Mouse (Mus musculus) MEL (cell line): ENCODE results near the gene Foxg1. TPM values are rescaled to one million over a fixed set of nuclear protein-coding genes. Genes with fewer than 3 reads are reported as not detected.

ENCODE experiments used
- DNase-seq: peaks from one replicate; pipeline ENCODE4 v3.0.0; 2011; ENCODE audit warnings: low read depth, low spot score
- H3K27ac ChIP-seq: 2 replicates; pipeline ENCODE4 v1.5.1; 2012; ENCODE audit warnings: low read depth, mild to moderate bottlenecking, control low read depth, low read length, moderate library complexity; ENCODE audit not compliant: control insufficient read depth
- H3K27me3 ChIP-seq, 2 experiments: fragments of 150-350 bp in 1 of 2; sonication (generic) in 1 of 2; 2 replicates each; pipeline ENCODE4 v1.6.1; 2012; ENCODE audit warnings: low read length in 2 of 2, mild to moderate bottlenecking in 2 of 2, improper control_type of control experiment in 1 of 2, moderate library complexity in 1 of 2; ENCODE audit not compliant: insufficient read depth in 2 of 2, control insufficient read depth in 1 of 2
- H3K36me3 ChIP-seq, 2 experiments: 2 replicates each; pipeline ENCODE4 v1.6.1; 2012 to 2014; ENCODE audit warnings: low read length in 2 of 2, improper control_type of control experiment in 1 of 2, inconsistent platforms in 1 of 2, mild to moderate bottlenecking in 1 of 2; ENCODE audit not compliant: insufficient read depth in 2 of 2, control insufficient read depth in 1 of 2
- H3K4me1 ChIP-seq, 2 experiments: fragments of 150-350 bp in 1 of 2; sonication (generic) in 1 of 2; 2 replicates each; pipeline ENCODE4 v1.6.1; 2012; ENCODE audit warnings: low read length in 2 of 2, improper control_type of control experiment in 1 of 2, mild to moderate bottlenecking in 1 of 2; ENCODE audit not compliant: insufficient read depth in 2 of 2, control insufficient read depth in 1 of 2
- H3K4me3 ChIP-seq, 2 experiments: fragments of 150-350 bp in 1 of 2; sonication (generic) in 1 of 2; 2 replicates each; pipeline ENCODE4 v1.5.1; 2012; ENCODE audit warnings: low read depth in 2 of 2, low read length in 2 of 2, mild to moderate bottlenecking in 2 of 2, moderate library complexity in 2 of 2, control low read depth in 1 of 2, improper control_type of control experiment in 1 of 2; ENCODE audit not compliant: control insufficient read depth in 1 of 2, insufficient read depth in 1 of 2
- H3K79me2 ChIP-seq: 2 replicates; pipeline ENCODE4 v1.6.1; 2012; ENCODE audit warnings: mild to moderate bottlenecking, low read length, moderate library complexity; ENCODE audit not compliant: control insufficient read depth, poor library complexity, insufficient read depth
- H3K9ac ChIP-seq: 2 replicates; pipeline ENCODE4 v1.6.1; 2012; ENCODE audit warnings: low read depth, mild to moderate bottlenecking, control low read depth, low read length, moderate library complexity; ENCODE audit not compliant: control insufficient read depth, poor library complexity, severe bottlenecking
- H3K9me3 ChIP-seq: fragments of 150-350 bp; sonication (generic); replicated peaks from 2 replicates; pipeline ENCODE4 v1.6.1; 2012; ENCODE audit warnings: mild to moderate bottlenecking, low read length, improper control_type of control experiment, moderate library complexity; ENCODE audit not compliant: insufficient read depth
- BHLHE40 ChIP-seq: IDR thresholded peaks from 2 replicates; pipeline ENCODE4 v1.6.1; 2012; ENCODE audit warnings: low read depth, mild to moderate bottlenecking, inconsistent platforms, low read length, improper control_type of control experiment, borderline replicate concordance
- CHD2 ChIP-seq: IDR thresholded peaks from 2 replicates; pipeline ENCODE4 v1.6.1; 2011; ENCODE audit warnings: low read length, improper control_type of control experiment
- CTCF ChIP-seq, 3 experiments: IDR thresholded peaks in 2 of 3; conservative IDR thresholded peaks in 1 of 3; 2 replicates each; pipeline ENCODE4 v1.5.1; 2011 to 2012; ENCODE audit warnings: low read length in 3 of 3, low read depth in 2 of 3, mild to moderate bottlenecking in 2 of 3, improper control_type of control experiment in 1 of 3, inconsistent platforms in 1 of 3, mixed read lengths in 1 of 3, moderate library complexity in 1 of 3; ENCODE audit not compliant: control insufficient read depth in 1 of 3, insufficient read depth in 1 of 3, poor library complexity in 1 of 3, severe bottlenecking in 1 of 3
- ELF1 ChIP-seq: IDR thresholded peaks from 2 replicates; pipeline ENCODE4 v1.6.1; 2014; ENCODE audit warnings: low read depth, mild to moderate bottlenecking, inconsistent platforms, low read length, improper control_type of control experiment, moderate library complexity
- EP300 ChIP-seq, 2 experiments: IDR thresholded peaks; 2 replicates each; pipeline ENCODE4 v1.6.1; 2011; ENCODE audit warnings: improper control_type of control experiment in 2 of 2, low read length in 2 of 2, low read depth in 1 of 2, mild to moderate bottlenecking in 1 of 2
- GATA1 ChIP-seq: IDR thresholded peaks from 2 replicates; pipeline ENCODE4 v1.6.1; 2011; ENCODE audit warnings: low read depth, low read length, improper control_type of control experiment
- MAX ChIP-seq: IDR thresholded peaks from 2 replicates; pipeline ENCODE4 v1.6.1; 2011; ENCODE audit warnings: low read length, improper control_type of control experiment
- MAZ ChIP-seq: IDR thresholded peaks from 2 replicates; pipeline ENCODE4 v1.6.1; 2012; ENCODE audit warnings: low read depth, mild to moderate bottlenecking, inconsistent platforms, low read length, improper control_type of control experiment
- MEF2A ChIP-seq: IDR thresholded peaks from 2 replicates; pipeline ENCODE4 v1.6.1; 2014; ENCODE audit warnings: low read depth, mild to moderate bottlenecking, inconsistent platforms, low read length, improper control_type of control experiment; ENCODE audit not compliant: poor library complexity, insufficient replicate concordance, severe bottlenecking; ENCODE audit errors: extremely low read depth
- MXI1 ChIP-seq: IDR thresholded peaks from 2 replicates; pipeline ENCODE4 v1.6.1; 2011; ENCODE audit warnings: mild to moderate bottlenecking, low read depth, low read length, improper control_type of control experiment
- NELFE ChIP-seq: IDR thresholded peaks from 2 replicates; pipeline ENCODE4 v1.6.1; 2011; ENCODE audit warnings: low read depth, low read length, improper control_type of control experiment
- NRF1 ChIP-seq: IDR thresholded peaks from 2 replicates; pipeline ENCODE4 v1.6.1; 2014; ENCODE audit warnings: low read depth, mild to moderate bottlenecking, inconsistent platforms, low read length, improper control_type of control experiment, moderate library complexity; ENCODE audit not compliant: poor library complexity, insufficient read depth, severe bottlenecking
- POLR2AphosphoS2 ChIP-seq: IDR thresholded peaks from 2 replicates; pipeline ENCODE4 v1.6.1; 2011; ENCODE audit warnings: low read length, improper control_type of control experiment
- RAD21 ChIP-seq: IDR thresholded peaks from 2 replicates; pipeline ENCODE4 v1.6.1; 2011; ENCODE audit warnings: mild to moderate bottlenecking, low read depth, low read length, improper control_type of control experiment
- TAL1 ChIP-seq: IDR thresholded peaks from 2 replicates; pipeline ENCODE4 v1.6.1; 2012; ENCODE audit warnings: mild to moderate bottlenecking, inconsistent platforms, low read length, moderate library complexity, mixed read lengths
- TBP ChIP-seq: IDR thresholded peaks from 2 replicates; pipeline ENCODE4 v1.8.0; 2011; ENCODE audit warnings: low read depth, low read length, improper control_type of control experiment
- UBTF ChIP-seq: IDR thresholded peaks from 2 replicates; pipeline ENCODE4 v1.6.1; 2012; ENCODE audit warnings: low read depth, mild to moderate bottlenecking, inconsistent platforms, low read length, improper control_type of control experiment, moderate library complexity, borderline replicate concordance; ENCODE audit not compliant: insufficient read depth
- ZKSCAN1 ChIP-seq: IDR thresholded peaks from 2 replicates; pipeline ENCODE4 v1.6.1; 2012; ENCODE audit warnings: low read depth, mild to moderate bottlenecking, inconsistent platforms, low read length, improper control_type of control experiment, moderate library complexity
- ZMIZ1 ChIP-seq: IDR thresholded peaks from 2 replicates; pipeline ENCODE4 v1.6.1; 2012; ENCODE audit warnings: low read depth, mild to moderate bottlenecking, inconsistent platforms, low read length, improper control_type of control experiment, moderate library complexity
- ZNF384 ChIP-seq: IDR thresholded peaks from 2 replicates; pipeline ENCODE4 v1.6.1; 2012; ENCODE audit warnings: low read depth, mild to moderate bottlenecking, inconsistent platforms, low read length, improper control_type of control experiment
- polyA plus RNA-seq, 2 experiments: library from polyadenylated mRNA; stranded (reverse) in 1 of 2; unstranded in 1 of 2; fragments of >175 nt in 1 of 2; fragments of >200 nt in 1 of 2; gene quantifications; 2 replicates each; pipeline versions ENCODE4 v1.2.1 to v1.2.4; 2012; ENCODE audit warnings: low replicate concordance in 2 of 2, low read depth in 1 of 2; ENCODE audit not compliant: insufficient read length in 2 of 2, insufficient read depth in 1 of 2, missing spikeins in 1 of 2
- total RNA-seq: library from RNA; depleted of rRNA; stranded (reverse); fragments of 300-350 nt; gene quantifications from 2 replicates; pipeline ENCODE4 v1.2.3, GENCODE M21; 2012

Foxg1 gene
- total and polyA plus RNA-seq, 3 experiments = not detected

GRCm38 (mm10) chr12:49375427-49376317, 6.8 kb upstream of the Foxg1 start:
- Histone ChIP-seq H3K27me3 (no peaks in the 10 kb centered on the region), H3K79me2 (no peaks in the 10 kb centered on the region), H3K9ac (no peak overlapping the region), H3K4me1 (no peaks in the 10 kb centered on the region), H3K36me3 (no peaks in the 10 kb centered on the region), H3K4me3 (no peak overlapping the region), H3K9me3 (no peaks in the 10 kb centered on the region), H3K27ac (no peak overlapping the region)
- TF ChIP-seq MAX (no peak), MEF2A (no peak), BHLHE40 (no peak), CTCF (IDR thresholded peaks at IDR 0.05 in 2 of 3, conservative IDR thresholded peaks at IDR 0.05 in 1 of 3; ENCODE audit: control insufficient read depth in 1 of 3, insufficient read depth in 1 of 3, low read depth in 2 of 3, low read length in 3 of 3, poor library complexity in 1 of 3, severe bottlenecking in 1 of 3) (no peak), RAD21 (no peak), EP300 (IDR thresholded peaks at IDR 0.05; ENCODE audit: low read depth in 1 of 2, low read length in 2 of 2) (no peak), ZNF384 (no peak), CHD2 (no peak), UBTF (no peak), TAL1 (no peak)
- no peak for DNase-seq

GRCm38 (mm10) chr12:49376318-49376992, 6.0 kb upstream of the Foxg1 start:
- H3K4me3 ChIP-seq = no peak overlapping the region
- H3K9me3 ChIP-seq = no peaks in the 10 kb centered on the region
- no peak overlapping the region for H3K9ac ChIP-seq
- H3K36me3 ChIP-seq = no peaks in the 10 kb centered on the region
- no peaks in the 10 kb centered on the region for H3K27me3 ChIP-seq
- H3K4me1 ChIP-seq = no peaks in the 10 kb centered on the region
- H3K27ac ChIP-seq = no peak overlapping the region
- DNase-seq = no peak
- H3K79me2 ChIP-seq = no peaks in the 10 kb centered on the region
- no peak for TF ChIP-seq ZMIZ1
- TF ChIP-seq ZKSCAN1 = no peak
- no peak for TF ChIP-seq POLR2AphosphoS2
- no peak for TF ChIP-seq ZNF384
- no peak for TF ChIP-seq EP300 (IDR thresholded peaks at IDR 0.05; ENCODE audit: low read depth in 1 of 2, low read length in 2 of 2)
- TF ChIP-seq MEF2A = no peak
- TF ChIP-seq RAD21 = no peak
- no peak for TF ChIP-seq TBP
- TF ChIP-seq TAL1 = no peak
- TF ChIP-seq GATA1 = no peak
- no peak for TF ChIP-seq ELF1
- no peak for TF ChIP-seq UBTF
- no peak for TF ChIP-seq MXI1
- TF ChIP-seq NRF1 = no peak
- no peak for TF ChIP-seq MAZ
- no peak for TF ChIP-seq CTCF (IDR thresholded peaks at IDR 0.05 in 2 of 3, conservative IDR thresholded peaks at IDR 0.05 in 1 of 3; ENCODE audit: control insufficient read depth in 1 of 3, insufficient read depth in 1 of 3, low read depth in 2 of 3, low read length in 3 of 3, poor library complexity in 1 of 3, severe bottlenecking in 1 of 3)
- TF ChIP-seq BHLHE40 = no peak
- TF ChIP-seq NELFE = no peak
